Mouse (Mus musculus) lung, postnatal 25 days (tissue): ENCODE data around the gene Sgcd.
"Not testable (repeated sequence)": the region's sequence is repeated elsewhere in the genome, so short reads cannot be mapped to it uniquely, and the experiment has no call there.

Source experiments
- DNase-seq: peaks from one replicate; pipeline ENCODE4 v3.0.0; 2022; ENCODE audit warnings: low spot score

The Sgcd gene

DNA sequence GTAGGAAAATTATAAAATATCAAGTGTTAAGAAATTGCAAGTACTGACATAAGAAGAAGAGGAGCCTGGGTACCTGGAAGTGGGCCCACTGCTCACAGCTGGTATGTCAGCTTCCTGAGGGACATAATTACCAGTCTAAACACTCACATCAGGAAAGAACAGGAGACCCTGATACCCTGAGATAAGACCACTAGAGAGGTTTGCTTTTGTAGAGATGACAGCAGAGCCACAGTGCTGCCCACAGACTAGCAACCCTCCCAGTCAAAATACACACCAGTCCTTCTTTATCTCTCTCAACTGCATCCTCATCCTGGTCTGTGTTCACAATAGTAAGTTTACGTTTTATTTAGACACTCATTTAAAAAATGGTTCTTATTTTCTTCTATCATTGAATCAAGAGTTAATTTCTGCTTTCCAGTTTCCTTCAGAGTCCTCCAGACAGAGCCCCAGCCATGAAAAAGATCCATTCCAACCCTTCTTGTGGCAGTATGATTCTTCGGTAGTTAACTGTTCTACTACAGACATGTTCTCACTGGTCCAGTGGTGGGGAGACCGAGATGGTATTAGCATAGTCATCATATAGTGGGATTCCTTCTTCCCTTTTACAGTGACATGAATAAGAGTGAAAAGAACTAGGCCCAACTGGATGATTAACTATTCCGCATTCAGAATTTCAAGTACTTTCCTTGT lies 211.4 kb downstream of the Sgcd start:
- DNase-seq, result no peak

DNA sequence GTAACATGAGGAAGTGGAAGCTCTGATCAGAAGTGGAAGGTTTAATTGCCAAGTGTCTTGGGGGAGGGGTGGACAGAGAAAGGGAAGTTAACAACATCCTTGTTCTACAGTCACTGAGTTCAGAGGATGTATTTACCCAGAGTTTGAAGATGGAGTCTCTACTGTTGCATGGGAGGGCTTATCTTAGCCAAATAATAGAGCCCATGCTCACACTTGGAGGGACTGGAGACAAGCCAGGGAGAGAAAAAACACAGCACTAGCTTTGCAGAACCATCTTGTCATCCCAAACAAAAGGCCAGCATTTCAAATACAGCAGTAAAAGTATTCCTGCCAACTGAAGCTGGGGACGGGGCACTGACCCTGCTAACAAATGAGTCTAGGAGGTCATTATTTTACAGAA lies 212.8 kb downstream of the Sgcd start:
- DNase-seq, result no peak

DNA sequence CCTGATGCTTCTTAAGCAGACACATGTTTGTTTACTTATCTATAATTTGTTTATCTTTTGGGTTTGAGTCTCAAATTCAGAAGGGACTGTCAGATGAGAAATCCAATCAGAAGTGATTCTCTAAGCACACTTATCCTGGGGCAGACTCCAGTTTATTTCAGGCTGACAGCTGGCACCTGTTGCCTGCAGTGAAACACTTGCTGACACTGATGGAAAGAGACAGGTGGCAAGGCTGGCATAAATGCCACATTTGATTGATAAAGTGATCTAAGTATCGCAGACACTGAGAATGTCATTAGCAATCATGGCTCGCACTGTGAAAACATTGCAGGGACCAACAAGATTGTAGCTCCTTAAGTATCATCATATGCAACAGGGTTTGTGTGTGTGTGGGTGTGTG lies 222.9 kb downstream of the Sgcd start:
- no peak for DNase-seq

DNA sequence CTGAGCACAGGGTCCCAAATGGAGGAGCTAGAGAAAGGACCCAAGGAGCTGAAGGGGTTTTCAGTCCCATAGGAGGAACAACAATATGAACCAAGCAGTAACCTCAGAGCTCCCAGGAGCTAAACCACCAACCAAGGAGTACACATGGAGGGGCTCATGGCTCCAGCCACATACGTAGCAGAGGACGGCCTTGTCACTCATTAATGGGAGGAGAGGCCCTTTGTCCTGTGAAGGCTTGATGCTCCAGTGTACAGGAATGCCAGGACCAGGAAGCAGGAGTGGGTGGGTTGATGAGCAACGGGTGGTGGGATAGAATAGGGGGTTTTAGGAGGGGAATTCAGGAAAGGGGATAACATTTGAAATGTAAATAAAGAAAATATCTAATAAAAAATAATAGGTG lies 225.2 kb downstream of the Sgcd start:
- DNase-seq, result not testable (repeated sequence)

DNA sequence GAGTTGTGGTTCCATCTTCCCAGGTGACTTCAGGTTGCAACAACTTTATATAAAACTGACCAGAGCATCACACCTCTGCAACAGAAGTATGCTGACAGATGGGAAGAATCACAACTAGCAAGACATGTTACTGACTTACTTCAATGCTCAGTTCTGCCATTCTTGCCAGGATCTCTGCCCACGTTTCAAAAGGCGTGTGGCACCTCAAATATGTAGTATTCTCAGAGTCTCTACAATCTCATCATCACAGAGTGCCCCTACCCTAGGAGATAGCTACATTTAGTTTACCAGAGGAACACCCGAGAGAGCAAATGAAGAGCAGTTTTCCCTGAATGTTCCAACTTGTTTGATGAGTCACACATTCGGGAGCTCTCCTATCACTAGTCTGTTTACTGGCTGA lies 229.8 kb downstream of the Sgcd start:
- DNase-seq, result no peak

DNA sequence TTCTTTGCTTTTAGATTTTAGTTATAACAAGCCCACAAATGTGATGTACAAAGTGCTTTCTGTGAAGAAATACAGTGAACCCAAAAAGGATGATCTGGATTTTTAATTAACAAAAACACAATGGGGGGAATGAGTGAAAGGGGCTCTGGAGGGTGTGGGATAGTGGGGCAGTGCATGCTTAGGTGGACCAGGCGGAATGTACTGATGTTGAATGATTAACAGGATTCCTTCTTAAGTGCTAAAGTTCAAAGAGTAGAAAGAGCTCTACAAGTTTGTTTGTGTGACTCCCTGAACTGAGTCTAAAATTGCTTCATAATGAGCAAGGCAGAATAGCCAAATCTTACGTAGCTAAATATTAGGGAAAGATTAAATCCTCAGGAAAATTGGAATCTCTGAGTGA lies 246.0 kb downstream of the Sgcd start:
- DNase-seq, result no peak

DNA sequence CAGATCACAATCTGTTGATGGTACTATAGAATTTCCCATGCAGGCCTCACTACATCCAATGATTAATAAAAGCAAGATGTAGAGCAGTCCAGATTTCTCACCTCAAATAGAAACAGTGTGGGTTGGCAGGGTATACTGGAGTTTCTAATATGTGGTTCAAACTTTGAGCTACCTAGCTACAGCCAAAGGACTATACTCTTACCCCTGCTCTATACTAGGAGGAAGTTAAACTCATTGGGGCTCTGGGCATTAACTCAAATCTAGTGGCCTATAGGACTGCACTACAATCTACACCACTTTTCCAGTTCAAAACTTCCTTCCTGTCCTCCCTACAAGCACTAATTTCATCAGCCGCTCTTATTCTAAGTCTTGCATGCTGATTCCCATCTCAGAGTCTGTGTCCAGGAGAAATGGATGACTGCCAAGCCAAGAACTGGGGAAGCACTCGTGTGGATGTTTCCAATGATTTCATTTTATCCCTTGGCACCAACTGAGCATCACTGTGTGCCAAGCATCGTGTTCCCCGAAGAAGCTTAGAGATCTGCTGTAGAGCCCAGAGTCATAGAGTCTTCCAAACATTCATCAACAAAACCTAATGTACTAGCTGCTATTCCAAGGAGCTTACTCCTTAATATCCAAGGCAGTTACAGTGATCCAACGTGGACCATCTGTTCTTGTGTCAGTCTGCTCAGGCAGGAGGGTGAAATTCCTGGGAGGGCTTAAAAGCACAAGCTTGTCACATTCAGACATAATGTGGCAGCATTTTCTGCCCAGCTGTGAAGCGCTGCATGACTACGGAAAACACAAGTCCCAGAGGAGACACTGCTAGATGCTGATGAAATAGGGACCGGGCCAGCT lies 283.6 kb downstream of the Sgcd start:
- DNase-seq, result peak; percentile 11

DNA sequence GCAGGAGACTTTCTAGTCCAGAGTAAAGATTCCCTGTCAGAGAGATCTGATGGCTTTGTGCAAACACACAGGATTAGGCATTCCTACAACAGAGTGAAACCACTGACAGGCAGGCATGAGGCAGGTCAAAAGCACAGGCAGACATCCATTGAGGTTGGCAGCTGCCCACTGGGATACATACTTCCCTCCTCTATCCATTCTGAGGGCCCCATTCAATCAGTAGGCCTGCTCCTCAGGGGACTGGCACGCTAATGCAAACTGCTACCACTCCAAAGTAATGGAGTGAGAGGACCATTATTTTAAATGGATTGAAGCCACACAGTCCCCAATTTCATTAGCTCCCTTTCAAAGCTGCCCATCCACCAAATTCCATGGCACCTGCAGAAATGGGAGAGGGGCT lies 293.2 kb downstream of the Sgcd start:
- DNase-seq, result no peak

DNA sequence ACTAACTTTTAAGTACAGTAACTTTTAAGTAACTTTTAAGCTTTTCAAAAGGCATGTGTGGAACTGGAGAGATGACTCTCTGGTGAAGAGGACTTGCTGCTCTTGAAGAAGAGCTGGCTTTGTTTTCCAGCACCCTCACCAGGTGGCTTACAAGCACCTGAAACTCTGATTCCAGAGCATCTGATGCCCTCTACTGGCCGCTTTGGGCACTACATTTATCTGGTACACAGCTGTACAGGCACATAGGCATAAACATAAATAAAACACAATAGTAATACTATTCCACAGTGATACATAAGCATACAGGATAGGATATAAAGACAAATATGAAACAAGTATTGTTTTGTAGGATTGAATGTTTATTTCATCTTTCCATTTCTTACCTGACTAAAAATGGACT lies 330.6 kb downstream of the Sgcd start:
- DNase-seq, result no peak

DNA sequence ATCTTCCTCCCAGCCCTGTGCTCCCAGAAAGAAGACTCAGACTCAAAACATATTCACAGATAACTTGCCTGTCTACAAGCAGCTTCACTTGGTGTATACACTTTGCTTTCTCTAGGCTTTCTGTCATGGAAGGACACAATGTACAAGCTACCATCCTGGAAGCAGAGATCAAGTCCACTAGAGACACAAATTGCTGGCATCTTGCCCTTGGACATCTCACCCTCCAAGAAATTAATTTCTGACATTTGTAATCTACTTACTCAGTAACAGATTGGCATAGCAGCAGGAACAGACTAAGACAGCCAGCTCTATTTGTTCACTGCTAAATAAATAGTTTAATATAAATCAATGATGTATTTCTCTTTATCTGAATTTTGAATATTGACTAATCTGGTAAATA lies 342.9 kb downstream of the Sgcd start:
- DNase-seq, result no peak

DNA sequence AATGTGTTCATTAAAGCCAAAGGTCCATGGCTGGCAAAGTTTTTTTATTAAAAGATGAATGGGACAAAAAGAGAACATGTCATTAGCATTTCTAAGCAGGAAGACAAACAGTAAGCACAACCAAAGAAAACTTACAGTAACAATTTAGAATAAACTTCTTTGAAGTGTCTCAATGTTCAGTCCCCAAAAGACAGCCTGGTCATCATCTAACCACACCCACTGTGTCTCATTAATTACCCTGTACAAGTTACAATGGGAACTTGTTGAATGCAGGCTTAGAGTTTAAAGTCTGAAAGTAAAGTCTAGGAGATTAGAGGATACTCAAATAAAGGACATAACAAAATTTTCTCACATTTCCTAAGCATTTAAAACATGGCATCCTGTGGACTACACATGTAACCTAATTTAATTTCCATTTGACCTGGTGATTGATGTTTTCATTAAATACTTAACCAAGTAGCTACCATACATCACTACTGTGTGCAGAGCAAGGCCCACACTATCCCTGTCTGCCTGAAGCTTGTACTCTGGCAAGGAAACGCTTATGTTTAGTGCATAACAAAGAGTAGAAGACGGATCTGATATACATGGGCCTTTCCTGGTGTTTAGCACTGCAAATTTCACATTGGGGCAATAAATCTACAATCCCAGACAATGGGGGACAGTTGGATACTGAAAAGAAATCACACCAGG lies 347.1 kb downstream of the Sgcd start:
- DNase-seq, result no peak

DNA sequence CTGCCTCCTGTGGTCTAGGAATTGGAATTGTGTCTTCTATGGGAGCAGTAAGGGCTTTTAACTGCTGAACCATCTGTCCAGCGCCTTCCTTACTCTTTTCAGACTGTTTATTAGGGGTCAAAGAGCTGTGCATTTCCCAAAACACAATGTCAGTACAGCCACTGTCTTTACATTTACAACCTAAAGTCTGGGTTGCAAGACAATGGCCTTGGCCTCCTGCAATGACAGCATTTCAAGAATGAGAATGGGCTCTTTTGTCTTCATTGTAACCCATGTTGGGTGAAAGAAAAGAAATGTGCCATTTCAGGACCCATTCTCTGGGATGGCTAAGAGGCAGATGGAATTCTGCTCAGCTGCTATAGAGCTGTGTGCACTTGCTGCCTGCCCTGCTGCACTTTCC lies 348.2 kb downstream of the Sgcd start:
- DNase-seq, result no peak

DNA sequence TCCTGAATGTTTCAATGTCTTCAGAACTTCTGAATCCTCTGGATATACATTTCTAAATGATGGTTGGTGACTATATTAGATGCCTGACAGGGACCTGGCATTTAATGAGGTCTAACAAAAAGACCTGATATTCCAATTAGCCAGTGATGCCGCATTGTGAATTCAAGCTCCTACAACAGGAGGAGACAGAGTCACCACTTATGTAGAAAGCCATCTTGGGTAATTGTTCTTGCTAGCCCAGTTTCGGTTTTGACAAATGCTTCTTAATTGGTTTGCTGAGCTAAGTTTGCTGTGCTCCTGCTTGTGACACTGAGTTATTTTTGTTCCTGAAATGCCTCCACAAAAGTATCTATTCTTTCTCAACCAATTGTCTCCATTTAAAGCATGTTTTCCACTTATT lies 358.6 kb downstream of the Sgcd start:
- no peak for DNase-seq

DNA sequence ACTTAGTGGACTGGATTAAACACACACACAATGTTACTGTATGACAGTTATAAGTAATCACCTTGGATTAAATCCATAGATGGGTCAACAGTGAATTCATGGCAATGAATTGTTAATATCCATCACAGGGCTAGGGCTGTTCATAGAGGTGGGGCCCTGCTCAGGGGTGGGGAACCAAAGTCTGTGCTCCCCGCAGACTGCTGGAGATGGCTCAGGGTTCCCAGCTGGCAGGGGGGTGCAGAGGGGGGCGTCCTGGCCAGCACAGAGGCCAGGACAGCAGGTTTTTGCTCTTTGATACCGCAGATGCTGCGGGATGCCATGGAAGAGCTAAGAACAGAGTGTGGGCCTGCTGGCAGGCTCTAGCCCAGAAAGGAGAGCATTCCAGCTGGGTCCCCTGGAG lies 378.9 kb downstream of the Sgcd start:
- DNase-seq, result no peak

DNA sequence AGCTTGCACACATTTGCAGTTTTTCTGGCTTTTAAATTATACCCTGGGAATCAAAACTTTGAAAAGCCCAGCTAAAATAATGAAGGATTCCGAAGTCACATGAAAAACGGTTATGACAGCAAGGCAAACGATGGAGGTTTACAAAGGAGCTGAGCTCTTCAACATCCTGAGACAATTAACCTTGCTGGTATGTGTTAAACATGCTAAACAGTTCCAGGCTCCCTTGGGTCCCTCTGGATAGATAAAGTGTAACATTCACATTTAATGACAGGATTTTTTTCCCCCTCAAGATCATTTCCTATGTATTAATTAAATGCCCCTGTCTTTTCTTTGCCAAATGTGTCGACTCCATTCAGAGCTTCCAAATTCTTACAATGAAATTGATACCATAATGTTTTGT lies 414.1 kb downstream of the Sgcd start:
- no peak for DNase-seq

DNA sequence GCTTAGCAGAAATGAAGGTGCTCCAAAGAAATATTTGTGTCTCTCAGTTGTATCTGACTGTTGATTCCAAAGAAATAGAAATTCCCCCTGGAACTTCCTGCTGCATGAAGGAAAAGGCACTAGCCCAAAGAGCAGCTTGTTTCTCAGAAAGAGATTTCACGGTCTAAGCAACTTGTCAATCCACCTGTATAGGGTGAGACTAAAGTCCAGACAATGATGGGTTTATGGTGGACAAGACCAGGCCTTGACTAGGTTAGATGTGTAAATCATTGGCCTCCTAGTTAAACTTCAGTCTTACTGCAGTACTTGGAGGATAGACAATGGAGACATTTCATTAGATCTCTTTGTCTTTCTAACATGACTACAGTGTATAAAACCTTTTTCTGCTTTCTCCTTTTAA lies 420.3 kb downstream of the Sgcd start:
- DNase-seq, result no peak

DNA sequence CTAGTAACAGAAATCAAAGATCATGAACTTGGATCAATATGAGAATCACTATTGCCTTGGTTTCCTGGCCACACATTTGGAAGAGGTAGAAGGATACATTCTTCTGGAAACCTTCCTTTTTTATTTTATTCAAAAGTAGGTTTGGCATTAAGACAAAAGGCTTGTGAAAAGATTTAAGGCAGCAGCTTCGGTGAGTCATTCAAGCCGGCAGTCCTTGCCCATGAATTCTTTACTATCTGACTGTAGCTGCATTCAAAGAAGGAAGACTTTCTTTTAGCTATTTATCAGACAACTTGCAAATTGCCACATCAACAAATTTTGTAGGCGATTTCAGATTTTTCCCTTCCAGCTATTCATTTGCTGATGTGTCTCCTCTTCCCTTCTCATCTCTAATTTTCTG lies 422.6 kb downstream of the Sgcd start:
- DNase-seq, result no peak

DNA sequence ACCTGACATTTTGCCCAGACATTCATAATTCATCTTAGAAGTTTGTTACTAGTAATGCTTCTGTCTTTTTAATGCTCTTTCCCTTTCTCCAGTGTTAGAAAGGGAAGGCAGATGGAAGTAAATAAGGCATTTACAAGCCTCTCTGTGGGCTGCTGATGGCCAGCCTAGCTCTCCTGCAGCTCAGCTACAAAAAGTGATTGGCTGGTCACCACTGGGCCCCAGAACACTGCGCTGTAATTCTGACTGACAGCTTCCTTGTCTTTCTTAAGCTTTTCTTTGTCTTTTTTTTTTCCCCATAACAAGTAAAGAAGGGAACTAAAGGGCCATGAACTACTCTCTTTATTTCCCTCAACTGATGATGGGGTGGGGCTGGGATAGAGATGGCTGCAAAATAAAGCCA lies 463.9 kb downstream of the Sgcd start:
- DNase-seq, result no peak

DNA sequence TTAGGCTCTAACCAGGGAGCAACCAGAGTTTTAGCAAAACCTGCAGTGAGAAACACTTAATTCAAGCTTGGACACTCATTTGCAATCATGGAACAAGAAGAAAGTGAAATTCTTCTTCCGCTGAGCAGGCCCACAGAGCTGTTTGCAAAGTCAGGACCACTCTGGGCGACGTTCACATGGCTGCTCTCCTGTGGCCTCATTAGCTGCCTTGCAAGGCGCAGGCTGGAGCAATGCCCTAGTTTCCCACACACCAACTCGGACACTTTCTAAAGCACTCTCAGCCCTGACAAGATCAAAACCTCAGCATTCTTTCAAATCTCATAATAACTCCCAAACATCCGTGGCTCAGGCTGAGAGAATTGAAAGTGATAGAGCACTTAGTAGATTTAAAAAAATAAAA lies 480.7 kb downstream of the Sgcd start:
- no peak for DNase-seq

DNA sequence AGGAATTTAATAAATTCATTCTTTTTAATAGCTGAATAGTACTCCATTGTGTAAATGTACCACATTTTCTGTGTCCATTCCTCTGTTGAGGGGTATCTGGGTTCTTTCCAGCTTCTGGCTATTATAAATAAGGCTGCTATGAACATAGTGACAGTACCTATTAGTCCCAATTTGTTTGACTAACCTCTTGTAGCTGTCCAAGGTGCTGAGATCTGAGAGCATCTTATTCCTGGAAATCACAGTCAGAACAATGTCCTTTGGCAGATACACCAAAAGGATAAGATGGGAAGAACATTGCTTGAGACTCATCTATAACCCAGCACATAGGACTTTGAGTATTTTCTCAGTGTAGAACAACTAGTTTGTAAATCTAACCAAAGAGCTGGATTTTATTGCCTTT lies 485.5 kb downstream of the Sgcd start:
- DNase-seq, result not testable (repeated sequence)

DNA sequence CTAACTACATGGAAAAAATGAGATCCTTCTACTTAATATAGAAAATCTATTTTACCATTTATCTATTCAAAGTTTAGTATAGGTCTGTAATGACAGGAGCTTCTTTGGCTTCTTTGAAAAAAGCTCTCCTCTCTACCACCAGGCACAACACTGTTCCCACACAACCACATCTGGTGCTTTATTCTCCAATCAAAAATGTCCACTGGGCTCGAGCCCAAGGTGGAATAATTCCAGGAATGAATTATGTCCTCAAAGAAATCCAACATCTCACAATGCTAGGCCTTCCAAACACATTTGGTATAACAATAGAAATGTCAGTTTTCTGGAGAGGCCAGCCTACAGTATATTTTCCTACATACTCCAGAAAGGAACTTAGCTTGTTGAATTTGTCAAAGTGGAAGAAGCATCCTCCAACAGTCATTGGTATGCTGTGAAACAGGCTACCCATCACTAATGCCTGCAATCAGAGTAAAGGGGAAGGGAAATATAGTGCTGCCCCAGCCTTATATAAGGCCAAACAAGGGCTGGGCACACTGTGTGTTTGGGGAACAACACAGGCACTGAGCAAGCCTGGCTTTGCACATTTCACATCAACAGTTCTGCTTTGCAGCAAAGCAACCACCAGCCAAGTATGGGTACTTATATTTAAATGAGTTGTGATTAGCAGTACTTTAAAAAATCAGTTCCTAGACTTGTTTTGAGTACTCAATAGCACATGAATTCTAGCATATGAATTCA lies 515.1 kb downstream of the Sgcd start:
- DNase-seq, result no peak

DNA sequence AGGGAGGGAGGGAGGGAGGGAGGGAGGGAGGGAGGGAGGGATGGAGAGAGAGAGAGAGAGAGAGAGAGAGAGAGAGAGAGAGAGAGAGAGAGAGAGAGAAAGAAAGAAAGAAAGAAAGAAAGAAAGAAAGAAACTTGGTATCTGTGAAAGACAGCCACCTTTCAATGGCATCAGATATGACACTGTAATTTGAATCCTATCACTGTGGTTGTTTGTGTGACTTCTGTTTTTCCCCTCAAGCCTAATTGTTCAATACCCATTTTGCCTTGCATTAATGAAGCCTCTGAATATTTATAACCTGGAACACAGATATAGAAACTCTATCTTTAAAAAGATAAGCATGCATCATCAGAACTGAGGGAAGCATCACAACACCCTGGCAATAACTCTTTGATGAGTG lies 528.1 kb downstream of the Sgcd start:
- not testable (repeated sequence) for DNase-seq
